Mouse (Mus musculus) MEL (cell line): Measurements from ENCODE around the gene Vps52. TPM values are rescaled to one million over a fixed set of nuclear protein-coding genes. Genes with fewer than 3 reads are reported as not detected.

Experiments
- DNase-seq: peaks from one replicate; pipeline ENCODE4 v3.0.0; 2011; ENCODE audit warnings: low read depth, low spot score
- H3K27ac ChIP-seq: 2 replicates; pipeline ENCODE4 v1.5.1; 2012; ENCODE audit warnings: low read depth, mild to moderate bottlenecking, control low read depth, low read length, moderate library complexity; ENCODE audit not compliant: control insufficient read depth
- H3K27me3 ChIP-seq, 2 experiments: fragments of 150-350 bp in 1 of 2; sonication (generic) in 1 of 2; 2 replicates each; pipeline ENCODE4 v1.6.1; 2012; ENCODE audit warnings: low read length in 2 of 2, mild to moderate bottlenecking in 2 of 2, improper control_type of control experiment in 1 of 2, moderate library complexity in 1 of 2; ENCODE audit not compliant: insufficient read depth in 2 of 2, control insufficient read depth in 1 of 2
- H3K36me3 ChIP-seq, 2 experiments: 2 replicates each; pipeline ENCODE4 v1.6.1; 2012 to 2014; ENCODE audit warnings: low read length in 2 of 2, improper control_type of control experiment in 1 of 2, inconsistent platforms in 1 of 2, mild to moderate bottlenecking in 1 of 2; ENCODE audit not compliant: insufficient read depth in 2 of 2, control insufficient read depth in 1 of 2
- H3K4me1 ChIP-seq, 2 experiments: fragments of 150-350 bp in 1 of 2; sonication (generic) in 1 of 2; 2 replicates each; pipeline ENCODE4 v1.6.1; 2012; ENCODE audit warnings: low read length in 2 of 2, improper control_type of control experiment in 1 of 2, mild to moderate bottlenecking in 1 of 2; ENCODE audit not compliant: insufficient read depth in 2 of 2, control insufficient read depth in 1 of 2
- H3K4me3 ChIP-seq, 2 experiments: fragments of 150-350 bp in 1 of 2; sonication (generic) in 1 of 2; 2 replicates each; pipeline ENCODE4 v1.5.1; 2012; ENCODE audit warnings: low read depth in 2 of 2, low read length in 2 of 2, mild to moderate bottlenecking in 2 of 2, moderate library complexity in 2 of 2, control low read depth in 1 of 2, improper control_type of control experiment in 1 of 2; ENCODE audit not compliant: control insufficient read depth in 1 of 2, insufficient read depth in 1 of 2
- H3K79me2 ChIP-seq: 2 replicates; pipeline ENCODE4 v1.6.1; 2012; ENCODE audit warnings: mild to moderate bottlenecking, low read length, moderate library complexity; ENCODE audit not compliant: control insufficient read depth, poor library complexity, insufficient read depth
- H3K9ac ChIP-seq: 2 replicates; pipeline ENCODE4 v1.6.1; 2012; ENCODE audit warnings: low read depth, mild to moderate bottlenecking, control low read depth, low read length, moderate library complexity; ENCODE audit not compliant: control insufficient read depth, poor library complexity, severe bottlenecking
- H3K9me3 ChIP-seq: fragments of 150-350 bp; sonication (generic); replicated peaks from 2 replicates; pipeline ENCODE4 v1.6.1; 2012; ENCODE audit warnings: mild to moderate bottlenecking, low read length, improper control_type of control experiment, moderate library complexity; ENCODE audit not compliant: insufficient read depth
- CHD1 ChIP-seq: IDR thresholded peaks from 2 replicates; pipeline ENCODE4 v1.6.1; 2012; ENCODE audit warnings: low read depth, mild to moderate bottlenecking, inconsistent platforms, low read length, improper control_type of control experiment
- CHD2 ChIP-seq: IDR thresholded peaks from 2 replicates; pipeline ENCODE4 v1.6.1; 2011; ENCODE audit warnings: low read length, improper control_type of control experiment
- CTCF ChIP-seq, 3 experiments: IDR thresholded peaks in 2 of 3; conservative IDR thresholded peaks in 1 of 3; 2 replicates each; pipeline ENCODE4 v1.5.1; 2011 to 2012; ENCODE audit warnings: low read length in 3 of 3, low read depth in 2 of 3, mild to moderate bottlenecking in 2 of 3, improper control_type of control experiment in 1 of 3, inconsistent platforms in 1 of 3, mixed read lengths in 1 of 3, moderate library complexity in 1 of 3; ENCODE audit not compliant: control insufficient read depth in 1 of 3, insufficient read depth in 1 of 3, poor library complexity in 1 of 3, severe bottlenecking in 1 of 3
- ELF1 ChIP-seq: IDR thresholded peaks from 2 replicates; pipeline ENCODE4 v1.6.1; 2014; ENCODE audit warnings: low read depth, mild to moderate bottlenecking, inconsistent platforms, low read length, improper control_type of control experiment, moderate library complexity
- ETS1 ChIP-seq: IDR thresholded peaks from 2 replicates; pipeline ENCODE4 v1.6.1; 2012; ENCODE audit warnings: low read depth, mild to moderate bottlenecking, inconsistent platforms, low read length, improper control_type of control experiment, moderate library complexity
- HCFC1 ChIP-seq: IDR thresholded peaks from 2 replicates; pipeline ENCODE4 v1.6.1; 2012; ENCODE audit warnings: low read depth, mild to moderate bottlenecking, inconsistent platforms, low read length, improper control_type of control experiment, moderate library complexity
- MAX ChIP-seq: IDR thresholded peaks from 2 replicates; pipeline ENCODE4 v1.6.1; 2011; ENCODE audit warnings: low read length, improper control_type of control experiment
- MAZ ChIP-seq: IDR thresholded peaks from 2 replicates; pipeline ENCODE4 v1.6.1; 2012; ENCODE audit warnings: low read depth, mild to moderate bottlenecking, inconsistent platforms, low read length, improper control_type of control experiment
- MYB ChIP-seq: IDR thresholded peaks from 2 replicates; pipeline ENCODE4 v1.6.1; 2011; ENCODE audit warnings: mild to moderate bottlenecking, low read depth, low read length, improper control_type of control experiment
- MYC ChIP-seq: IDR thresholded peaks from 2 replicates; pipeline ENCODE4 v1.6.1; 2011; ENCODE audit warnings: low read depth, mild to moderate bottlenecking, low read length, improper control_type of control experiment, moderate library complexity
- NELFE ChIP-seq: IDR thresholded peaks from 2 replicates; pipeline ENCODE4 v1.6.1; 2011; ENCODE audit warnings: low read depth, low read length, improper control_type of control experiment
- POLR2A ChIP-seq, 2 experiments: IDR thresholded peaks; 2 replicates each; pipeline ENCODE4 v1.6.1; 2011 to 2012; ENCODE audit warnings: low read length in 2 of 2, mild to moderate bottlenecking in 2 of 2, control low read depth in 1 of 2, improper control_type of control experiment in 1 of 2, low read depth in 1 of 2, moderate library complexity in 1 of 2; ENCODE audit not compliant: control insufficient read depth in 1 of 2, insufficient read depth in 1 of 2, poor library complexity in 1 of 2
- RAD21 ChIP-seq: IDR thresholded peaks from 2 replicates; pipeline ENCODE4 v1.6.1; 2011; ENCODE audit warnings: mild to moderate bottlenecking, low read depth, low read length, improper control_type of control experiment
- SIN3A ChIP-seq: IDR thresholded peaks from 2 replicates; pipeline ENCODE4 v1.6.1; 2012; ENCODE audit warnings: low read length, improper control_type of control experiment, inconsistent platforms
- TCF12 ChIP-seq: IDR thresholded peaks from 2 replicates; pipeline ENCODE4 v1.6.1; 2014; ENCODE audit warnings: low read depth, mild to moderate bottlenecking, inconsistent platforms, low read length, improper control_type of control experiment, moderate library complexity
- ZKSCAN1 ChIP-seq: IDR thresholded peaks from 2 replicates; pipeline ENCODE4 v1.6.1; 2012; ENCODE audit warnings: low read depth, mild to moderate bottlenecking, inconsistent platforms, low read length, improper control_type of control experiment, moderate library complexity
- polyA plus RNA-seq, 2 experiments: library from polyadenylated mRNA; stranded (reverse) in 1 of 2; unstranded in 1 of 2; fragments of >175 nt in 1 of 2; fragments of >200 nt in 1 of 2; gene quantifications; 2 replicates each; pipeline versions ENCODE4 v1.2.1 to v1.2.4; 2012; ENCODE audit warnings: low replicate concordance in 2 of 2, low read depth in 1 of 2; ENCODE audit not compliant: insufficient read length in 2 of 2, insufficient read depth in 1 of 2, missing spikeins in 1 of 2
- total RNA-seq: library from RNA; depleted of rRNA; stranded (reverse); fragments of 300-350 nt; gene quantifications from 2 replicates; pipeline ENCODE4 v1.2.3, GENCODE M21; 2012

The Vps52 gene
- total and polyA plus RNA-seq, 3 experiments = 23.6 to 40.7 TPM; not detected in 1

- TF ChIP-seq MYB (no peak), RAD21 (no peak), MAX (peak; percentile 90), MYC (peak; percentile 96)
These were observed at the start of gene Vps52, which contains the start of gene Rps18 (continued) for GRCm38 (mm10) chr17:33955555-33956214.

GRCm38 (mm10) chr17:33908331-33909076 lies 47.1 kb upstream of the Vps52 start:
- H3K27ac ChIP-seq = peak overlapping the region; percentile 67
- H3K4me1 ChIP-seq = peaks cover 2 to 18% of the 10 kb centered on the region in 2 experiments
- H3K9me3 ChIP-seq = no peaks in the 10 kb centered on the region
- TF ChIP-seq ETS1 = 0 out of 2 replicates have a peak, but pooled peaks have one; percentile 32
- peak; percentile 78 for TF ChIP-seq HCFC1
- peak; percentile 40; the same call in 1 of the 2 replicates for TF ChIP-seq MAZ
- TF ChIP-seq ELF1 = 0 out of 2 replicates have a peak, but pooled peaks have one; percentile 47
- TF ChIP-seq TCF12 = 0 out of 2 replicates have a peak, but pooled peaks have one; percentile 19
- peak; percentile 68 for TF ChIP-seq SIN3A
- no peak for TF ChIP-seq CHD2
- peak in 1 of 2 experiments; percentile 20; a peak in 1 of 4 replicates for TF ChIP-seq POLR2A (IDR thresholded peaks at IDR 0.05; ENCODE audit: control insufficient read depth in 1 of 2, insufficient read depth in 1 of 2, low read depth in 1 of 2, low read length in 2 of 2, poor library complexity in 1 of 2)
- TF ChIP-seq CTCF (IDR thresholded peaks at IDR 0.05 in 2 of 3, conservative IDR thresholded peaks at IDR 0.05 in 1 of 3; ENCODE audit: control insufficient read depth in 1 of 3, insufficient read depth in 1 of 3, low read depth in 2 of 3, low read length in 3 of 3, poor library complexity in 1 of 3, severe bottlenecking in 1 of 3) = no peak
- TF ChIP-seq NELFE = peak; percentile 43
- 0 out of 2 replicates have a peak, but pooled peaks have one; percentile 53 for TF ChIP-seq CHD1
- TF ChIP-seq ZKSCAN1 = no peak
- peak overlapping the region; percentile 61 to 90 for H3K4me3 ChIP-seq
- peaks cover 0 to 14% of the 10 kb centered on the region in 2 experiments; a peak in 3 of 4 replicates for H3K36me3 ChIP-seq
- H3K79me2 ChIP-seq = peaks cover 30% of the 10 kb centered on the region
- peak overlapping the region; percentile 81 for H3K9ac ChIP-seq
- H3K27me3 ChIP-seq = no peaks in the 10 kb centered on the region
- DNase-seq = peak; percentile 82
